ENCODE assay signal across 8 mouse cellular contexts in the genomic region with DNA sequence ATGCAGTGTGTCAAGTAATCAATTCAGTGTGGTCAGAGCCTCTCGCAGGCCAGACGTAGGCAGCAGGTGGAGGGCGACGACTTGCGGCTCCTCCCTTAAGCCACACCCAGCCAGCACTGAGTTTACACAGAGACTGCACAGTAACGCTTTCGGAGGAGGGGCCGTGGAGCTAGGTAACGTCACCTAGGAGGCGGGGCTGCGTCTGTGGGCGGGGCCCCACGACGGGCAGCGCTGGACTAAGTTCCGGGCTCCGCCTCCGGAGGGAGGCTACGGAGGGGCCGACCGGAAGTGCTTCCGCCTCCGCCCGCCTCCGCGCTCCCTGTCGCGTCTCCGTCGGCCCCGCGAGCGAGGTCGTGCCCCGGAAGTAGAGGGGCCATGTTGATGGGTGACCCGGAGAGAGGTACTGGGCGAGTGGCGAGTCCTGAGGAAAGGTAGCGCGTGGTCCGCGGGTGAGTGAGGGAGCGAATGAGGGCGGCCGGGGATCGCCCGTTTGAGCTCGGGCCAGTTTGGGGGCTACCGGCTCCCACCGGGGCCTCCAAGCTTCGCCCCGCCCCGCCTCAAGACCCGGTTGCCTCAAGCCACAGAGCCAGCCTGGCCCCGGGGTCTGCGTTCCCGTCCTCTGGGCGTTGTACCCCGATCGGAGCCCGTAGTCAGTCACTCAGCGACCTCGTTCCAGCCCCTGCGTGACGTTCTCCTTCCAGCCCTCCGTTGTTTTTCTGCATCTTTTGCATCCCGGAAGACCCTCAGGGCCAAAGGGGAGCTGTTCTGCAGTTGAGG. TPM values are rescaled to one million over a fixed set of nuclear protein-coding genes. Genes with fewer than 3 reads are reported as not detected.
DNase-seq lines count a peak whose midpoint lies in the region; ATAC-seq and TF ChIP-seq lines count a peak whose summit lies in the region.

Gene Mief1, plus strand, starts transcription at position 286 of the 777 bp plus-strand sequence.

- peak within 1 kb of the TSS; percentile 76 for H3K4me2 ChIP-seq in embryonic facial prominence, embryonic 13.5 days
- peak within 1 kb of the TSS; percentile 87 for H3K4me2 ChIP-seq in limb, embryonic 13.5 days (replicated peaks)
- peak within 1 kb of the TSS; percentile 79 for H3K4me2 ChIP-seq in midbrain, embryonic 16.5 days (ENCODE audit: low read length)

- peak within 1 kb of the TSS; percentile 85 for H3K9ac ChIP-seq in embryonic facial prominence, embryonic 13.5 days
- peak within 1 kb of the TSS; percentile 78 for H3K9ac ChIP-seq in heart, adult 2 months (ENCODE audit: low read depth, low read length)
- H3K9ac ChIP-seq in limb, embryonic 13.5 days, result peak within 1 kb of the TSS; percentile 86
- H3K9ac ChIP-seq in midbrain, embryonic 16.5 days (ENCODE audit: low read depth, low read length), result peak within 1 kb of the TSS; percentile 83

- peaks cover 2% of the 10 kb centered on the region; the same call in 1 of the 2 replicates for H3K79me2 ChIP-seq in heart, adult 2 months (replicated peaks; ENCODE audit: control insufficient read depth, insufficient read depth, low read length)

- peak; percentile 83 for TF ChIP-seq POLR2A in heart, adult 2 months (IDR thresholded peaks at IDR 0.05; ENCODE audit: insufficient read depth, low read depth, low read length)

- H3K27ac ChIP-seq in embryonic facial prominence, embryonic 13.5 days, result peak within 1 kb of the TSS; percentile 85
- peak within 1 kb of the TSS; percentile 80 for H3K27ac ChIP-seq in heart, adult 2 months
- H3K27ac ChIP-seq in limb, embryonic 13.5 days, result peak within 1 kb of the TSS; percentile 85
- H3K27ac ChIP-seq in midbrain, embryonic 16.5 days (ENCODE audit: low read length), result peak within 1 kb of the TSS; percentile 83

- peaks cover 18% of the 10 kb centered on the region for H3K4me1 ChIP-seq in embryonic facial prominence, embryonic 13.5 days
- H3K4me1 ChIP-seq in heart, adult 2 months (ENCODE audit: control insufficient read depth, insufficient read depth, low read length), result peaks cover 3% of the 10 kb centered on the region; the same call in 1 of the 2 replicates
- peaks cover 15% of the 10 kb centered on the region; the same call in 1 of the 2 replicates for H3K4me1 ChIP-seq in limb, embryonic 13.5 days
- peaks cover 11% of the 10 kb centered on the region for H3K4me1 ChIP-seq in midbrain, embryonic 16.5 days (ENCODE audit: control insufficient read depth, insufficient read depth, low read length)

- peak; percentile 96 for ATAC-seq in embryonic facial prominence, embryonic 13.5 days (ENCODE audit: insufficient number of reproducible peaks, insufficient read depth, low FRiP score, low TSS enrichment, low read depth)
- peak; percentile 98 for ATAC-seq in limb, embryonic 13.5 days (ENCODE audit: low FRiP score, low read depth)
- peak; percentile 96 for ATAC-seq in midbrain, embryonic 16.5 days

- no peaks in the 10 kb centered on the region for H3K9me3 ChIP-seq in embryonic facial prominence, embryonic 13.5 days
- no peaks in the 10 kb centered on the region for H3K9me3 ChIP-seq in limb, embryonic 13.5 days
- no peaks in the 10 kb centered on the region for H3K9me3 ChIP-seq in midbrain, embryonic 16.5 days (replicated peaks; ENCODE audit: control insufficient read depth, low read length, poor library complexity, severe bottlenecking)

- H3K4me3 ChIP-seq in embryonic facial prominence, embryonic 13.5 days, result peak within 1 kb of the TSS; percentile 93
- H3K4me3 ChIP-seq in heart, adult 2 months, result peak within 1 kb of the TSS; percentile 70
- peak within 1 kb of the TSS; percentile 95 for H3K4me3 ChIP-seq in limb, embryonic 13.5 days
- H3K4me3 ChIP-seq in midbrain, embryonic 16.5 days (ENCODE audit: low read depth, low read length), result peak within 1 kb of the TSS; percentile 74

- peak; percentile 28 for TF ChIP-seq CTCF in heart, adult 2 months (IDR thresholded peaks at IDR 0.05)

- TF ChIP-seq EP300 in heart, adult 2 months (IDR thresholded peaks at IDR 0.05; ENCODE audit: insufficient read depth, low read depth, low read length), result peak; percentile 29; the same call in 1 of the 2 replicates

- intact Hi-C loops in heart, adult 2 months (cut with DNase I), result loop anchor here (1.0 kb wide), 1 partner anchor 21 kb away; the partner anchor contains the start of gene Atf4

- peaks cover 35% of the 10 kb centered on the region for H3K36me3 ChIP-seq in embryonic facial prominence, embryonic 13.5 days
- peaks cover 8% of the 10 kb centered on the region for H3K36me3 ChIP-seq in heart, adult 2 months (ENCODE audit: control insufficient read depth, insufficient read depth, low read length)
- H3K36me3 ChIP-seq in limb, embryonic 13.5 days, result peaks cover 35% of the 10 kb centered on the region
- no peaks in the 10 kb centered on the region; the same call in 1 of the 2 replicates for H3K36me3 ChIP-seq in midbrain, embryonic 16.5 days (ENCODE audit: control insufficient read depth, insufficient read depth, low read length)

- peak; percentile 100 for DNase-seq in 3134 (ENCODE audit: extremely low read depth, insufficient read length, low spot score)
- peak; percentile 99 for DNase-seq in adrenal gland, postnatal 36 days
- peak; percentile 99 for DNase-seq in heart, adult 2 months
- peak; percentile 99 for DNase-seq in kidney, adult 8-10 months
- peak; percentile 98 to 99 for DNase-seq in spleen, postnatal 10 days (ENCODE audit: low spot score in 2 of 2)

- no peaks in the 10 kb centered on the region for H3K27me3 ChIP-seq in embryonic facial prominence, embryonic 13.5 days
- no peaks in the 10 kb centered on the region for H3K27me3 ChIP-seq in heart, adult 2 months (ENCODE audit: control insufficient read depth, insufficient read depth, low read length)
- no peaks in the 10 kb centered on the region for H3K27me3 ChIP-seq in limb, embryonic 13.5 days
- H3K27me3 ChIP-seq in midbrain, embryonic 16.5 days (ENCODE audit: control insufficient read depth, insufficient read depth, low read depth, low read length), result no peaks in the 10 kb centered on the region

- WGBS in embryonic facial prominence, embryonic 13.5 days, result under 1% methylated on average over 66 of the region's 67 CpGs
- under 1% methylated on average over 56 of the region's 67 CpGs for WGBS in heart, adult 2 months
- 0% methylated on average over 62 of the region's 67 CpGs for WGBS in limb, embryonic 13.5 days
- under 1% methylated on average over 63 of the region's 67 CpGs for WGBS in midbrain, embryonic 16.5 days

RNA-seq across cellular contexts. Expression of gene Mief1, which starts in this region (rescaled TPM):
- 10 to 100 TPM; 44.7 to 49.2 TPM for total RNA-seq in adrenal gland, postnatal 36 days (2021)
- polyA plus RNA-seq in embryonic facial prominence, embryonic 13.5 days (2015; fragmentation: Nextera tagmentation; extraction: Ambion mirVana), result 31.5 and 34.4 TPM in 2 replicates
- 10 to 100 TPM; 27.0 to 29.5 TPM for total RNA-seq in heart, adult 2 months (2021)
- 12.2 and 17.3 TPM in 2 replicates for polyA plus RNA-seq in heart, adult 2 months (2012; rRNA removed)
- 32.7 and 35.0 TPM in 2 replicates for polyA plus RNA-seq in limb, embryonic 13.5 days (2015; fragmentation: Nextera tagmentation; extraction: Ambion mirVana)
- polyA plus RNA-seq in midbrain, embryonic 16.5 days (2015; fragmentation: Nextera tagmentation; extraction: Ambion mirVana), result 35.2 and 37.4 TPM in 2 replicates

Comparison
In these comparisons a context has a peak if more than half of its experiments do, and no peak if none do; other contexts are left out.
1. Peak in every context shown above with its lines: DNase-seq, ATAC-seq, H3K4me3 ChIP-seq and H3K27ac ChIP-seq.